Mouse (Mus musculus): Measurements from ENCODE around the gene Hspa13.

DNA sequence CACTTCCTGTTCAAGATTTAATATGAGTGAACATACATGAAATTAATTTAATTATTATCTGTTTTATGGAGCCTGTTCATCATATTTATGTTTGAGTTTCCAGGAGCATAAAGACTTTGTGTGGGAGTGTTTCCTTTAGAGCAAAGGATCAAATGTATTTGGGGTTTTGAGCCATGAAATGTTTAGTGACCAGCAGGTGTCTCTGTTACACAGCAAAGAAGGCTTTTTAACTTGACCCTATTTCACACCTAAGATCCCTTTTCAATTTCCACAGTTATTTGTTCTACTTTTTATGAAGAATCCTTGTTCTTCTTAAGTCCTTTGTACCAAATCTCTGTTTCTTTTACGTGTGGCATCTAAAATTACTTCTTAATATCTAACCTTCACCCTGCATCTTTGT is 12.4 kb upstream of the Hspa13 start:
- TF ChIP-seq GATA1 (IDR thresholded peaks at IDR 0.05; ENCODE audit: low read length) (no peak), TAL1 (IDR thresholded peaks at IDR 0.05; ENCODE audit: low read length) (no peak)

All from erythroblast, embryonic 14.5 days (primary cell).